Mouse (Mus musculus) layer of hippocampus, adult 8-10 months (tissue): ENCODE measurements around the gene Ube2q2. TPM values are rescaled to one million over a fixed set of nuclear protein-coding genes. Genes with fewer than 3 reads are reported as not detected.
"Not testable (repeated sequence)": the region's sequence is repeated elsewhere in the genome, so short reads cannot be mapped to it uniquely, and the experiment has no call there.

Experiments
- DNase-seq, 2 experiments: peaks; one replicate each; pipeline ENCODE4 v3.0.0; 2022; ENCODE audit warnings: low spot score in 2 of 2
- total RNA-seq, 4 experiments: library from RNA; stranded (reverse); gene quantifications; 2 replicates each; pipeline ENCODE4 v1.2.4; 2022

The Ube2q2 gene
- total RNA-seq, 4 experiments from 2014 or later = 61.2 to 77.8 (median 65.9) TPM

- no peak for DNase-seq
These were observed 22.2 kb downstream of the Ube2q2 start for GRCm38 (mm10) chr9:55170655-55171412.

DNA sequence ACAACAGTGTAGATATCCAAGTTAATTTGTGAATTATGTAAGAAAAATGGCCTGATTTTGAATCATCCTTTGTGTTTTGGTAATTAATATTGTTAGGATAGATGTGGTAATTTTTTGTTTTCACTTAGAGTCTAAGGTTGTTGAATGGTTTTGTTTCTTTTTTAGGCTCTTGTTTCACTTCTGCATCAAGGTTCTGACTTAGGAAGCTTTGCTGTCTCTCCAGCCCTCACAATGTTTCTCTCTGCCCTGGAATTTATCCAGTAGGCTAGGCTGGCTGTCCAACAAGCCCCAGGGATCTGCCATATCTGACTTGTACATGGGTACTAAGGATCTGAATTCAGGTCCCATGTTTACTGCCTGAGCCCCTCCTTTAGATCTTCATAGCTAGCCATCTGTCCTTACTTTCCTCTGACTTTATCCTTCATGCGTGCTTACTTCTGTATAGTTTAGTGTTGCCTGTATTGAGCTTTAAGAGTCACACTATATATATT lies 23.6 kb downstream of the Ube2q2 start:
- DNase-seq = no peak

DNA sequence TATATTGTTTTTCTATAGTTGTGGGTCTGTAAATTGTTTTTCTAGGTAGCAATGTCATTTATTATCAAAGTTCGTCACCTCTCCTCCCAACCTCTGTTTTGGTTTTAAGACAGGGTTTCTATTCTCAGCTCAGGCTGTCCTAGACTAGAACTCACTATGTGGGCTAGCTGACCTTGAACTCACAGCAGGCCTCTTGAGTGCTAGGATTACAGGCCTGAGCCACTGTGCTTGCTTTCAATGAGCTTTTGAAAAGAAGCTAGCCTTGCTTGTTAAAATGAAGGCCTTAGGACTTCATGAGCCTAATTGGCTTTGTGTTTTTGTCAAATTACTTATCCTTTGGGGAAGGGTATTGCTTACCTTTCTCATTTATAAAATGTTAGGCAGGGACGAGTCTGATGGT lies 25.6 kb downstream of the Ube2q2 start:
- DNase-seq = no peak

- DNase-seq = no peak
These were observed 47.2 kb downstream of the Ube2q2 start for GRCm38 (mm10) chr9:55195876-55196275.

DNA sequence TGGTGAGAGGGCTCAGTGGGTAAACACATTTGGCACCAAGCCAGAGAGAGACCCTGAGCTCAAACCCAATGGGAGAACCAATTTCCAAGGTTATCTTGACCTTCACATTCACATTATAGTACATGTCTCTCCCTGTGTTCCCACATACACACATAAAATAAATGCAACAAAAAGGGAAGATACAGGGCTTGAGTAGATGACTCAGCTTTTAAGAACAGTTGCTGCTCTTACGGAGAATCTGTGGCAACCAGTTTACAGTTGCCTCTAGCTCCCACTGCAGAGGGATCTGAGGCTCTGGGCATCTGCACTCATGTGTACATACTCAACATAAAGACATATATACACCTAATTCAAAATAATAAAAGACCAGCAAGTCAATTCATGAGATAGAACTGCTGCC lies 49.6 kb downstream of the Ube2q2 start:
- no peak for DNase-seq

GRCm38 (mm10) chr9:55199348-55199747 lies 50.7 kb downstream of the Ube2q2 start:
- DNase-seq = peak in 1 of 2 experiments; percentile 13

GRCm38 (mm10) chr9:55208458-55208789 lies 59.8 kb downstream of the Ube2q2 start:
- no peak for DNase-seq

DNA sequence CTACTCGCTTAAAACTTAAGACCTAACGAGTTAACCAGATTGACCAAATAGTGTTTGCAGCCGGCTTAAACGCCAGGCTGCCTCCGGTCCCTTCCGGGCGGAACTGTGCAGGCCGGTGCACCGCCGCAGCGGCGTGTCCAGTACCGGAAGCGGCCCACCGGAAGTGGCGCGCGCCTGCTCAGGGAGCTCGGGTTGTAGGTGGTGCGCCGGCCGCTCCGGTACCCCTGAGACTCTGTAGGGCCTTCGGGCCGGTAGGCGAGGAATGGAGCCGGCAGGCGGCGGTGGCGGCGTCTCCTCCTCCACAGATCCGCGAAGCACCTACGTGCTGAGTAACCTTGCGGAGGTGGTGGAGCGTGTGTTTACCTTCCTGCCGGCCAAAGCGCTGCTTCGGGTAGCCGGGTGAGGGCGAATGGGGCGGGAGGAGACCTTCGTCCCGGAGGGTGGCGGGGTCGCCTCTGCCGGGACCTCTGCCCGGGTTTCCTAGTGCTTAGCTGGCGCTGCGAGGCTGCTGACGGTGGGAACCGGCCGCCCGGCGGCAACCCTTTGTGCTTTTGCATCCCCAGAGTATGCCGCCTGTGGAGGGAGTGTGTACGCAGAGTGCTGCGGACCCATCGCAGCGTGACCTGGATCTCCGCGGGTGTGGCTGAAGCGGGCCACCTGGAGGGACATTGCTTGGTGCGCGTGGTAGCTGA lies 60.3 kb downstream of the Ube2q2 start, which contains the start of gene Fbxo22:
Gene Fbxo22 (plus strand): TSS at position 136 of the 692 bp plus-strand sequence.
- peak; percentile 62 to 75 for DNase-seq

DNA sequence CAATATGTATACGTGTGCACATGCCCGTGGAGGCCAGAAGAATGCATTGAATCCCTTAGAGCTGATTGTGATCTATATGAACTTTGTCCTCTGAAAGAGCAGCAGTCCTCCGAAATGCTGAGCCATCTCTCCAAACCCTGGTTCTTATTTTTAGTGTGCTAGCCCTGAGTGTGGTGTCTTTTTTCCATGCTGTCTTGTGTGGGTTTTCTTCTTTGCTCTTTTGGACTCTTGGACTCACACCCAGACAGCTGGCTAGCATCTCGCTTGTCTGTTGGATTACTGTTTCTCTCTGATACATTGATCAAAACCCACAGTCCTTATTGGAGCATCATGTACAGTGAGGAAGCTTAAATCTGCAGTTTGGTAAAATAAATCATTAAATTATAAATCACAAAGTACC lies 63.0 kb downstream of the Ube2q2 start:
- no peak for DNase-seq

DNA sequence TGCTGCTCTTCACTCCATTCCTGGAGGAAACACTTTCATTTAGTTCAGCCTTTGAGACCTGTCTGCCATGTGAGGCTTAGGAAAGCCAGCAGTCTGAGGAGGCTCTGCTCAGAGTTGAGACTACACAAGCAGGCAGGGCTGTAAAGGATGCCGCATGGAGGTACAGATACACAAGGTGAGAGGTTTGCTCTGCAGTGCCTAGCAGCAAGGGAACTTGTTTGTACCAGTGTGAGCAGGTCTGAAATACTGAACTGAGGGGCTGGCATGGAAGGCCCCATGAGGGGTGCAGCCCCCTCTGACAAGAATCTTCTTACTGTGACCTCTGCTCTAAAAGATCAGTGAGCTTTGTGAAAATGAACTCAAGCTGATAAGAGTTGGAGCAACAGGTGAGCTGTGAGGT lies 64.7 kb downstream of the Ube2q2 start:
- DNase-seq = no peak

- no peak for DNase-seq
These were observed 66.4 kb downstream of the Ube2q2 start for GRCm38 (mm10) chr9:55215056-55215455.

DNA sequence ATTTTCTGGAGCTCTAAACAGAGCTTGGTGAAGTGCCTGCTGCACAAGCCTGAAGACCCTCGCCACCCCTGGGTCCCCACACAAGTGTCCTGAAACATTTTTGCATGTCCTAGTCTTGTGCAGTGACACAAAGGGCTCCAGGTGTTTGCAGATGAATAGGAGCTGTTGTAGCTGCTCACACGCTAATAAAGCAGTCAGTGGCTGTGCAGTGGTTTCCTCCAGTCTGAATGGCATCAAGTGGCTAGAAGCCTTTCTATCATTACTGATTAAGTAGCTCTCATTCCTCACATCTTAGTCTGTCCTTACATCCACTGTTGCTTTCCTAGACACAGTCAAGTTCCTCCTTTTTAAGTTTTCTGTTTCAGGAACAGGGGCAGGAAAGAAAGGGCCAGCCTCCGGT lies 67.0 kb downstream of the Ube2q2 start:
- DNase-seq = no peak

DNA sequence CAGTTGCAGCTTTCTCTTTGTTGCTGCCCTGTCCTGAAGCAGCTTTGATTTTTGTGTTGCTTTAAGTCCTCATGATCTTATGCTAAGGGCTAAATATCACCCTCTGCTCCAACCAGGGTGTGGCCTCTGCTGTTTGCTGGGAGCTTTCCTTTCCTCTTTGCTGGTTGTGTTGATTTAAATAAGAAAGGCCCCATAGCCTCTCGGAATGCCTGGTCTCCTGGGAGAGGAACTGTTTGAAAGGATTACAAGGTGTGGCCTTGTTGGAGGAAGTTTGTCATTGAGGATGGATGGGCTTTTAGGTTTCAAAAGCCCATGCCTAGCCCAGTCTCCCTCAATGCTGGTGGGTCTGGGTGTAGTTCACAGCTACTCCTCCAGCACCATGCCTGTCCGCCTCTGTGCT lies 67.4 kb downstream of the Ube2q2 start:
- DNase-seq = no peak

DNA sequence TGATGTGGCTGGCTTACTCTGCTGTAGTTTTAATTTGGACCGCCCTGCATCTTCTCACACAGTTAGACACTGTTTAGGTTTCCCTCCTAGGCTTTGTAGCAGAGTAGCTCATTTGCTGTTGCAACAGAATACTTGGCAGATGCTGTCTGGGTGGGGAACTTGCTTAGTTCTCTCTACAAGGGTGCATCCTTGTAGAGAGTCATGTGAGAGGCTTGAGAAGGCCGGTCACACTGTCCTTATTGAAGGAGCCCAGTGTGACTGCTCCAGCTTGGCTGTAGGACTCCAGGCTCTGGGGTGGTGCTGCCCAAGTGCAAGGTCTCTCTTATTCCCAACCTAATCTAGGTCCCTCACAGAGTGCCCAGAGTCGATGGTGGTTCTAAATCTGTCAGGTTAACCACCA lies 68.7 kb downstream of the Ube2q2 start:
- no peak for DNase-seq

DNA sequence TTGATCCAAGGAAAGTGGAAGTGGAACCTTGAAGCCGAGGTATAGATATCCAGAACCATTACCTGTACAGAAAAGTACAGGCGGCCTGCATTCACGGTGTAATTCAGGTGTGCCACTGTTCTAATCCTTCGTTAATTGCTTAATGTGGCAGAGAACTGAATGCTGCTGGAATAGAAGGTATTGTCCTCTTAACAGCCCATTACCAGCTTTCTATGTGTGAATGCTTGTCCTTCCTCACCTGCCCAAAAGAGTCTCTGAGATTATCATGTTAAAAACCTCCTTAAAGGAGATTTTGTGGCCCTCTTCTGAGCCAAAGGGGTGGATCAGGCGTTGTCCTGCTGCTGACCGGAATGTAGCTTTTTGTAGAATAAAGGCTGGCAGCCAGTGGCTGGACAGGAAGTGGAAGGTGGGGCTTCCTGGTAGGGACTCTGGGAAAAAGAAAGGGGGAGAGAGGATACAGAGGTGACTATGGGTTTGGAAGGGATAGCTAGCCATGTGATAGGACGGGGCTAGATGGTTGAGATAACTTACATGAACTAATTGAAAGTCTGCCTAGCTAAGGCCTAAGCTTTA lies 76.6 kb downstream of the Ube2q2 start:
- no peak for DNase-seq

DNA sequence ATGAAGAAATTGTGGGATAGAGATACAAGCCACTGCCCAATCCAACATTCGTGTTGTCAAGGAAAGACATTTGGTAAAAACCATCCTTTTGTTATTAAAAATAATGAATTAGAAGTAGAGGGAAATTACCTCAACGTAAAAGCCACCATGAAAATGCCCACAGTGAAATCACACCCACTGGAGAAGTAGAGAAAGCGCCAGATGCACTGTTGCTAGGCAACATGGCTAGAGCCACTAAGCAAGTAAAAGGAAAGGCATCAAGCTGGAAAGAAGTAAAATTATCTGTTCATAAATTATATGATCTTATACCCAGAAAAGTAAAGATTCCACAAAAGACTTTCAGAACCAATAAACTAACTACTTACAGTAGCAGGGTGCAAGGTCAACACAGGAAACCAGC lies 77.6 kb downstream of the Ube2q2 start:
- DNase-seq = peak; percentile 34 to 36

DNA sequence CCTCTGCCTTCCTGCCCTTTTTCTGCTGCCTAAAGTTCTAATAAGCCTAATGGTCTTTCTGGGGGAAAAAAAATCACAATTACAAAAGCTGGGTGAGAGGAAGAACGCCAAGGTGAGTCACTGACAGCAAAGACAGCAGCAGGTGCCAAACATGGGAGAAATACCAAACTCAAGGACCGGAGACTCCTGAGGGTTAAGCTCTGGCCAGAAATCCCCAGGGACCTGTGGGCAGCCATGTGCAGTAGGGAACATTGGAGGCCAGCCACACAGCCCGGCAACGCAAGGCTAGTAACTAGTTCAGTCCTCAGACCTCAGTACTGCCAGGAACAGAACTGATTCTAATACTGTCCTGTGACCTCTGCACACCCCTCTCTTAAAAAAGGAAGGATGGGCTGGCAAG lies 79.5 kb downstream of the Ube2q2 start:
- no peak for DNase-seq

- DNase-seq = no peak
These were observed 80.4 kb downstream of the Ube2q2 start for GRCm38 (mm10) chr9:55229010-55229409.

DNA sequence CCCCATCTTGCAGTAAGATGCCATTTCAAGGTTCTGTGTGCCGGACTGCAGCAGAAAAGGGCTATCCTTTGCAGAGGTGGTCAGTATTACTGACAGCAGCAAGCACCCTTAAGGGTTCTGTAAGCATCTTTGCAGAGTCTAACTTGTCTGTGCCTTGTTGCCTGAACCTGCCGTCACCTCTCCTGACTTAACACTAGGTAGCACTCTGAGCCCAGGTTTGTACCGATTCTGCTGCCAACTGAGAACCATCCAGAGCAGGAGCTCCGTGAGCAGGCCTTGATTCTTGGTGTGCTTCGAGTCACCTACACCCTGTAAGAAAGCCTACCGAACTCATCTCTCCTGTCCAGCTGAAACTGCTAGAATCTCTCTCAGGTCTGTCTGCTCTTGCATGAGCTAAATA lies 82.9 kb downstream of the Ube2q2 start:
- DNase-seq = no peak

GRCm38 (mm10) chr9:55232110-55232509 lies 83.5 kb downstream of the Ube2q2 start:
- DNase-seq = no peak

- no peak for DNase-seq
These were observed 83.9 kb downstream of the Ube2q2 start for GRCm38 (mm10) chr9:55232586-55232985.

DNA sequence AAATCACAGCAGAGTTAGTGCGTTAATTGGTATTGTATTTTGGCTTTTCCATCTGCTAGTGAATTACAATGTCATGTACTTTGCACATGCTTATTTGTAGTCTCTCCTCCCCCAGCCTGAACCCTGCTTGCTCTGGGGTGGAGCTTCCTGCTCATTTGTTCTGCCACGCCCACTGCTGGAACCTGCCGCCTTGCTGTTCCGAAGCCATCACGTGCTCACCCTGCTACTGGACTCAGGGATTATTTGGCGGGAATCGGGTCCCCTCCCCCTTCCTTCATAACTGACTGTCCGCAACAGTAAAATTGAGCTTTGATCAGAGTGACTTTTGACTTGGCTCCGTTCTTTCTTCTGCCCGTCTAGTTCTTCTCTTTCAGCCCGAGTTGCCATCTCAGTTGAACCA lies 84.4 kb downstream of the Ube2q2 start:
- DNase-seq = not testable (repeated sequence)
